Mouse (Mus musculus) stomach, postnatal 0 days (tissue): ENCODE results near the gene Mlana.

ENCODE experiments used
- CTCF ChIP-seq: IDR thresholded peaks from 2 replicates; pipeline ENCODE4 v1.5.1; 2016; ENCODE audit warnings: antibody characterized with exemption, low read depth, mild to moderate bottlenecking, moderate library complexity
- EP300 ChIP-seq: optimal IDR thresholded peaks from 2 replicates; pipeline ENCODE3; 2016; ENCODE audit warnings: antibody characterized with exemption

- no peak for TF ChIP-seq CTCF
- TF ChIP-seq EP300, result no peak
Measured at GRCm38 (mm10) chr19:29713451-29713850, 15.8 kb downstream of the Mlana start.
